Mouse (Mus musculus): ENCODE data around the gene Fads3.

- TF ChIP-seq POLR2A (IDR thresholded peaks at IDR 0.05; ENCODE audit: insufficient read depth, low read length), result no peak
- no peak for TF ChIP-seq CTCF (IDR thresholded peaks at IDR 0.05; ENCODE audit: low read depth, low read length)
- no peak for TF ChIP-seq EP300 (IDR thresholded peaks at IDR 0.05; ENCODE audit: insufficient read depth, low read depth, low read length)
These were observed 442 bp upstream of the Fads3 start for GRCm38 (mm10) chr19:10040866-10041387.
